Mouse (Mus musculus): ENCODE data around the gene H2-DMb1.

- TF ChIP-seq CTCF (conservative IDR thresholded peaks at IDR 0.05; ENCODE audit: low read length) (peak; percentile 33), NANOG (IDR thresholded peaks at IDR 0.05; ENCODE audit: borderline replicate concordance, low read length) (no peak), POU5F1 (IDR thresholded peaks at IDR 0.05; ENCODE audit: borderline replicate concordance, low read length) (no peak)
Observed at GRCm38 (mm10) chr17:34204303-34205010, 51.6 kb downstream of the H2-DMb1 start.
